Mouse (Mus musculus) thymus, postnatal 25 days (tissue): ENCODE results near the gene Cacng7.
"Not testable (repeated sequence)": the region's sequence is repeated elsewhere in the genome, so short reads cannot be mapped to it uniquely, and the experiment has no call there.

ENCODE experiments used
- DNase-seq: peaks from one replicate; pipeline ENCODE4 v3.0.0; 2022

Gene Cacng7

DNA sequence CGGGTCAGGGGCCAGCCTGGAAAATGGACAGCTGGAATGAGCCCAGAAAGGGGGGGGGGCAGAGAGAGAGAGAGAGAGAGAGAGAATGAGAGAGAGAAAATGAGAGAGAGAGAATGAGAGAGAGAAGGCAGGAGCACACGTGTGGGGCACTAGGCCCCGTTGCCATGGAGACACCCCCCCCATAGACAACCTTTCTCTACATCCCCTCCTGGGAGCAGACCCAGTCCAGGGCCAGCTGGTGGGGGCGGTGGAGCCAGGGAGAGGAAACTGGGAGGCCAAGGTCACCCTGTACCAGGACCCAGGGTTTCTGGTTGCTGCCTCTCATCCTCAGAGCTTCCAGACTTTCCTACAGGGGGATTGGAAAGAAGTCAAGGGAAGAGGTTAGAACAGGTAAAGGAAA lies 59.1 kb downstream of the Cacng7 start:
- no peak for DNase-seq

GRCm38 (mm10) chr7:3397355-3397754 lies 64.6 kb downstream of the Cacng7 start:
- no peak for DNase-seq

DNA sequence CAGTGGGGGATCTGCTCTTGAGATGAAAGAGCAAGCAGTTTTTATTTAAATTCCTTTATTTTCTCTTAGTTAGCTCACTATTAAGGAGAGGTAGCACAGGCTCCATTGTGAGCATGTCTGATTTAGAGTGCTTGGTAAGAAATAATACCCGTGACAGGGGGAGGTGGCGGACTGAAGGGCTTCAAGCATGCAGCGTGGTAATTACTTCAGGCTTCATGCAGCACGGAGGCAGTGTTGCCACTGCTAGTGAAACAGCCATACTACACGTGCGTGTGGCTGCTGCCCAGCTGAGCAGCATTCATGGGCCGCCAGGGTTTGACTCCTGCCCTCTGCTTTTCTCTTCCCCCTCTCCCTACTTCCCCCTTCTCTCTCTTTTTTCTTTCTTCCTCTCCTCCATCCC lies 65.0 kb downstream of the Cacng7 start:
- DNase-seq: no peak

- not testable (repeated sequence) for DNase-seq
Measured at GRCm38 (mm10) chr7:3398363-3398762, 65.6 kb downstream of the Cacng7 start.

DNA sequence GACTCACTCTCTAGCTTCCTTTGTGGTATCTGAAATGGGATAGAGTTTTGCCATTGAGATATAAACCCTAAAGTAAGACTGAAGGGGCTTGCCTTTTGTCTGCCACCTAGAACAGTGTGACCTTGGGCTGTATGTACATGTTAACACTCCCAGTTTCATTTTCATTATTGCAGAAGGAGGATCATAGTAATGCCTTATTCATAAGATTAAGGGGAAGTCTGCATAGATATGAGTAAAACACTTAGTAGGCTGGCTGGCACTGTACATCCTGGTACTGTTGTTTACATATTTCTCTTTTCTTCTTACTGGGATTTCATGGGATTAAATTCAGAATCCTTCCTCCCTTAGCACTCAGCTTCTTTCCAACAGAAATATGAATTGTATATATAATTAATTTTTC lies 67.2 kb downstream of the Cacng7 start:
- no peak for DNase-seq

DNA sequence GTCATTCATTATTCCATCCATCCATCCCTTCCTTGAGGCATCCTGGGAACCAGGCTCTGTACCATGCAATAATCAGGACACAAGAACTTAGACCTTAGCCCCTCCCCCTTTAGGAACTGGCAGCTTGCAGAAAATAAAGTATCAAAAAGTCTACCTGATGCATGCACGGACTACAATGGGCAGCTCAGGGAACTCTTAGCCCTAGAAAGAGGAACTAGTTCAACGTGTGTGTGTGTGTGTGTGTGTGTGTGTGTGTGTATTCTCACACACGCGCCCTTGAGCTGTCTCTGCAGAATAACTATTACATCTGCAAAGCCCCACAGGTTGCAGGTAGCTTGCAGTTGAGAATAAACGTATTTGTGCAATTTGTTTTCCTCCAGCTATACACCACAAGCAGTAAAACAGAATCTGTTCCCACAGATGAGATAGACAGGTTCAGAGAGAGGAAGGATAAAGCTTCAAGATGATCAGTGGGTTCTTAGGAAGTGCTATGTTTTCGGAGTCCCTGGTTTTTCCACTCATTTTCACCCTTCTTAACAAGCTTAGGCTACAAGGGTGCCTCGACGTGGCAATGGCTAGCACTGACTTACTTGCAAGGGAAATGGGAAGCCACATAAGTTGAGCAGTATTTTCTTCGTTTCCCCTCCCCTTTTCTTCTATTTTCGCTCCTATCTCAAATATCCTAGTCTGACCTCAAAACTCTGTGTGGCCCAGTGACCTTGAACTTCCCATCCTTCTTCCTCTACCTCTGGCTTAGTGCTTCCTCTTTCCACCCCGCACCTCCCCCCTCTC lies 77.2 kb downstream of the Cacng7 start:
- no peak for DNase-seq

GRCm38 (mm10) chr7:3411160-3411941 lies 78.6 kb downstream of the Cacng7 start:
- DNase-seq: no peak

DNA sequence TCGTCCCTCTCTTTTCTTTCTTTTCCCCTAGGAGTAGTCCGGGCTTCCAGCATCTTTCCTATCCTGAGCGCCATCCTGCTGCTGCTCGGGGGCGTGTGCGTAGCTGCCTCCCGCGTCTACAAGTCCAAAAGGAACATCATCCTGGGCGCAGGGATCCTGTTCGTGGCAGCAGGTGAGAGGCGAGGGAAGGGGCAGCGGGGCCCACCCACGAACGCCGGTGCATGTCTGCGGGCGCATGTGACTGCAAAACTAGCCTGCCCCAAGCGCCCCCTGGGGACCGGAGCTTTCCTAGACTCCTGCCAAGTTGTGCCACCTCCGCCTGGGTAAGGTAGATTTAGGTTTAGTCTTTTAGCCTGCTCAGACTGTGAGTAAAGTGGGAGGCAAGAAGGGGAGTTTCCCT lies 79.3 kb downstream of the Cacng7 start:
- DNase-seq: peak; percentile 62

GRCm38 (mm10) chr7:3414888-3415287 lies 82.1 kb downstream of the Cacng7 start:
- no peak for DNase-seq

DNA sequence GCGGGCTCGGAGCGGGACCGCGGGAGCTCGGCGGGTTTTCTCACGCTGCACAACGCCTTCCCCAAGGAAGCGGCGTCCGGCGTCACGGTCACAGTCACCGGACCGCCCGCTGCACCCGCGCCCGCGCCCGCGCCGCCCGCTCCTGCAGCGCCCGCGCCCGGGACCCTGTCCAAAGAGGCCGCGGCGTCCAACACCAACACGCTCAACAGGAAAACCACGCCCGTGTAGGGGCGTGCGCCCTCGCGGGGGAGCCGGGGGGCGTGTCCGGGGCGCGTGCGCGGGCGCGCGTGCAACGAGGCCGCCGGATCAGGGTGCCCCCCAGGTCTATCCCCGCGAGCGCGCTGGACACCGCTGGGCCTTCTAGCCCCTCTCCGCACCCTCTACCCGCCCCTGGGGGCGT lies 82.6 kb downstream of the Cacng7 start:
- DNase-seq: peak; percentile 57
